Mouse (Mus musculus) testis, adult 2 months (tissue): ENCODE data around the gene Cdk4.

Experiments used
- CTCF ChIP-seq: fragments of 200-500 bp; IDR thresholded peaks from 2 replicates; pipeline ENCODE4 v1.5.1; 2012; ENCODE audit warnings: low read depth, mild to moderate bottlenecking, inconsistent platforms, low read length, moderate library complexity; ENCODE audit not compliant: control insufficient read depth, insufficient read depth, insufficient replicate concordance
- POLR2A ChIP-seq: fragments of 200-500 bp; IDR thresholded peaks from 2 replicates; pipeline ENCODE4 v1.6.1; 2012; ENCODE audit warnings: low read depth, mild to moderate bottlenecking, inconsistent platforms, low read length, moderate library complexity; ENCODE audit not compliant: control insufficient read depth

GRCm38 (mm10) chr10:127037641-127038040, 25.7 kb upstream of the Cdk4 start:
- TF ChIP-seq CTCF (no peak), POLR2A (no peak)
